Mouse (Mus musculus): ENCODE data around the gene Olfr734. TPM values are rescaled to one million over a fixed set of nuclear protein-coding genes. Genes with fewer than 3 reads are reported as not detected.

The Olfr734 gene
- not detected in 2 replicates for polyA plus RNA-seq (2016; fragmentation: Nextera tagmentation; extraction: Ambion mirVana)

GRCm38 (mm10) chr14:50326661-50327060, at the start of gene Olfr734:
Olfr734 (minus strand) TSS chr14:50326761.
- H3K36me3 ChIP-seq, result no peaks in the 10 kb centered on the region
- no peaks in the 10 kb centered on the region for H3K9me3 ChIP-seq (replicated peaks)
- no peak within 1 kb of the TSS for H3K9ac ChIP-seq
- ATAC-seq (ENCODE audit: low FRiP score), result no peak
- 80% methylated on average over 1 of the region's 1 CpGs for WGBS
- H3K4me1 ChIP-seq, result no peaks in the 10 kb centered on the region
- H3K4me3 ChIP-seq, result no peak within 1 kb of the TSS
- no peaks in the 10 kb centered on the region for H3K27me3 ChIP-seq
- no peak within 1 kb of the TSS for H3K4me2 ChIP-seq (replicated peaks)
- no peak within 1 kb of the TSS for H3K27ac ChIP-seq

GRCm38 (mm10) chr14:50363561-50363960, 37.0 kb upstream of the Olfr734 start:
- H3K36me3 ChIP-seq, result no peaks in the 10 kb centered on the region
- no peaks in the 10 kb centered on the region for H3K27me3 ChIP-seq
- H3K9me3 ChIP-seq (replicated peaks), result no peaks in the 10 kb centered on the region; the same call in 1 of the 2 replicates
- no peak overlapping the region for H3K27ac ChIP-seq
- H3K4me3 ChIP-seq, result no peak overlapping the region
- 87% methylated on average over 2 of the region's 2 CpGs for WGBS
- no peaks in the 10 kb centered on the region for H3K4me1 ChIP-seq
- no peak overlapping the region for H3K4me2 ChIP-seq (replicated peaks)
- ATAC-seq (ENCODE audit: low FRiP score), result no peak
- no peak overlapping the region for H3K9ac ChIP-seq

- H3K36me3 ChIP-seq, result no peaks in the 10 kb centered on the region
- H3K4me1 ChIP-seq, result no peaks in the 10 kb centered on the region
- no peak overlapping the region for H3K4me3 ChIP-seq
- H3K4me2 ChIP-seq (replicated peaks), result no peak overlapping the region
- no peak overlapping the region for H3K27ac ChIP-seq
- H3K9ac ChIP-seq, result no peak overlapping the region
- WGBS, result 83% methylated on average over 3 of the region's 3 CpGs
- H3K9me3 ChIP-seq (replicated peaks), result no peaks in the 10 kb centered on the region
- ATAC-seq (ENCODE audit: low FRiP score), result no peak
- no peaks in the 10 kb centered on the region for H3K27me3 ChIP-seq
These were observed 33.9 kb upstream of the Olfr734 start for GRCm38 (mm10) chr14:50360480-50360879.

DNA sequence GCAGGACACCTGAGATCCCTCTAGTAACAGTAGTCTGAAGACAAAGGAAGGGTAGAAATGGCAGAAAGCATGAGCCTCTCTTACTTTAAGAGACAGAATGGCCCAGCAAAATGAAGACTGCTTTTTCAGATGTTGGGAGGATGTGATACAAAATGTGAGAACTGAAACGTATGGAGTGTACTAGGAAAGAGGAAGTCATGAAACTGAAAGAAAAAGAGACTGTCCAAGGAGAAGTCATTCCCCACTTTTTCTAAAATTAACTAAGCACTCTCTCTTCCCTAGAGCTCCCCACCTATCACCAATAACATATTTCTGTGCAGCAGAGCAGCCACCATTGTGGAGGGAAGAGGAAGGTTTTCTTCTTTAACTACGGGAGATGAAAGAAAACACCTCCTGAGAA, 31.0 kb upstream of the Olfr734 start, which contains the start of gene Tlr11:
TSS of gene Tlr11 (plus strand) at position 322 of the 400 bp plus-strand sequence.
- no peak within 1 kb of the TSS for H3K27ac ChIP-seq
- H3K4me3 ChIP-seq, result no peak within 1 kb of the TSS
- H3K36me3 ChIP-seq, result no peaks in the 10 kb centered on the region
- no peaks in the 10 kb centered on the region for H3K9me3 ChIP-seq (replicated peaks)
- no peak within 1 kb of the TSS for H3K4me2 ChIP-seq (replicated peaks)
- H3K9ac ChIP-seq, result no peak within 1 kb of the TSS
- WGBS, result 96% methylated on average over 2 of the region's 2 CpGs
- no peaks in the 10 kb centered on the region for H3K4me1 ChIP-seq
- ATAC-seq (ENCODE audit: low FRiP score), result no peak
- H3K27me3 ChIP-seq, result no peaks in the 10 kb centered on the region

GRCm38 (mm10) chr14:50356725-50357124, 30.2 kb upstream of the Olfr734 start:
- 85% methylated on average over 2 of the region's 2 CpGs for WGBS
- no peak overlapping the region for H3K4me3 ChIP-seq
- no peaks in the 10 kb centered on the region for H3K9me3 ChIP-seq (replicated peaks)
- no peak overlapping the region for H3K27ac ChIP-seq
- H3K9ac ChIP-seq, result no peak overlapping the region
- no peaks in the 10 kb centered on the region for H3K27me3 ChIP-seq
- no peaks in the 10 kb centered on the region for H3K36me3 ChIP-seq
- H3K4me1 ChIP-seq, result no peaks in the 10 kb centered on the region
- ATAC-seq (ENCODE audit: low FRiP score), result no peak
- H3K4me2 ChIP-seq (replicated peaks), result no peak overlapping the region

GRCm38 (mm10) chr14:50352438-50352837, 25.9 kb upstream of the Olfr734 start:
- H3K4me3 ChIP-seq, result no peak overlapping the region
- ATAC-seq (ENCODE audit: low FRiP score), result no peak
- no peaks in the 10 kb centered on the region for H3K9me3 ChIP-seq (replicated peaks)
- H3K4me2 ChIP-seq (replicated peaks), result no peak overlapping the region
- H3K36me3 ChIP-seq, result no peaks in the 10 kb centered on the region
- H3K4me1 ChIP-seq, result no peaks in the 10 kb centered on the region
- no peak overlapping the region for H3K9ac ChIP-seq
- no peaks in the 10 kb centered on the region for H3K27me3 ChIP-seq
- WGBS, result 46% methylated on average over 3 of the region's 3 CpGs
- no peak overlapping the region for H3K27ac ChIP-seq

GRCm38 (mm10) chr14:50348796-50349195, 22.2 kb upstream of the Olfr734 start, which contains the start of gene Olfr735:
Olfr735 (minus strand) TSS chr14:50348872.
- no peak within 1 kb of the TSS for H3K9ac ChIP-seq
- H3K4me1 ChIP-seq, result no peaks in the 10 kb centered on the region
- H3K27ac ChIP-seq, result no peak within 1 kb of the TSS
- H3K4me2 ChIP-seq (replicated peaks), result no peak within 1 kb of the TSS
- no peak for ATAC-seq (ENCODE audit: low FRiP score)
- no peak within 1 kb of the TSS for H3K4me3 ChIP-seq
- no peaks in the 10 kb centered on the region for H3K36me3 ChIP-seq
- no peaks in the 10 kb centered on the region for H3K27me3 ChIP-seq
- no peaks in the 10 kb centered on the region for H3K9me3 ChIP-seq (replicated peaks)
- WGBS, result 91% methylated on average over 2 of the region's 2 CpGs

DNA sequence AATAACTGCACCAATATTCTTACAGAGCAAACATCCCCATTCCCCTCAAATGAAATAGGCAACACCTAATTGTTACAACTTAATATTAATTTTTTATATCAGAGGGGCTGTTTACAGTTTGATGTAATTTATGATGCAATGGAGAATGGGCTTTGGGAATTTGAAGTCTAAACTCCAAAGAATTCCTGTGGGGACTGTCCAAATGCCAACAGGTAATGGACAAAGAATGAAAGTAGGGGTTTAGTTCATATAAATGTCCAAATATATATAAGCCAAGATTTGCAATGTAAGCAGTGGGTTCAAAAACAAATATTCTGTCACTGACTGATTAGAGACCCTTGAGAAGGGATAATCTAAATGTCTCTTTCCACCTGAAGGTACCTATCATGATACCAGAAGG, 25.1 kb downstream of the Olfr734 start, which contains the start of gene Olfr733:
TSS of gene Olfr733 (minus strand) at position 101 of the 400 bp plus-strand sequence.
- no peak within 1 kb of the TSS for H3K9ac ChIP-seq
- H3K36me3 ChIP-seq, result no peaks in the 10 kb centered on the region
- H3K4me3 ChIP-seq, result no peak within 1 kb of the TSS
- H3K4me1 ChIP-seq, result no peaks in the 10 kb centered on the region
- no peaks in the 10 kb centered on the region for H3K27me3 ChIP-seq
- no peak within 1 kb of the TSS for H3K27ac ChIP-seq
- ATAC-seq (ENCODE audit: low FRiP score), result no peak
- no peak within 1 kb of the TSS for H3K4me2 ChIP-seq (replicated peaks)
- no peaks in the 10 kb centered on the region for H3K9me3 ChIP-seq (replicated peaks)

GRCm38 (mm10) chr14:50284106-50284505, 42.5 kb downstream of the Olfr734 start, which contains the start of gene Olfr732:
Olfr732 (minus strand) TSS chr14:50284206.
- Histone ChIP-seq H3K9me3 (replicated peaks) (no peaks in the 10 kb centered on the region), H3K4me3 (no peak within 1 kb of the TSS), H3K27ac (no peak within 1 kb of the TSS), H3K36me3 (no peaks in the 10 kb centered on the region), H3K9ac (no peak within 1 kb of the TSS), H3K4me1 (no peaks in the 10 kb centered on the region), H3K27me3 (no peaks in the 10 kb centered on the region), H3K4me2 (replicated peaks) (no peak within 1 kb of the TSS)
- no peak for ATAC-seq (ENCODE audit: low FRiP score)
- WGBS, result 94% methylated on average over 1 of the region's 1 CpGs

Other genes starting within 250 kb of the Olfr734 start
- gene Olfr726, start 235.8 kb downstream of the Olfr734 start, polyA plus RNA-seq (2016; fragmentation: Nextera tagmentation; extraction: Ambion mirVana), result not detected in 2 replicates
- not detected in 2 replicates for gene Olfr727, start 203.6 kb downstream of the Olfr734 start, polyA plus RNA-seq (2016; fragmentation: Nextera tagmentation; extraction: Ambion mirVana)
- not detected in 2 replicates for gene Olfr728, start 184.1 kb downstream of the Olfr734 start, polyA plus RNA-seq (2016; fragmentation: Nextera tagmentation; extraction: Ambion mirVana)
- not detected in 2 replicates for gene Olfr729, start 173.9 kb downstream of the Olfr734 start, polyA plus RNA-seq (2016; fragmentation: Nextera tagmentation; extraction: Ambion mirVana)
- not detected in 2 replicates for gene Olfr730, start 138.6 kb downstream of the Olfr734 start, polyA plus RNA-seq (2016; fragmentation: Nextera tagmentation; extraction: Ambion mirVana)
- gene Olfr731, start 84.9 kb downstream of the Olfr734 start, polyA plus RNA-seq (2016; fragmentation: Nextera tagmentation; extraction: Ambion mirVana), result not detected in 2 replicates
- not detected in 2 replicates for gene Olfr732, start 42.6 kb downstream of the Olfr734 start, polyA plus RNA-seq (2016; fragmentation: Nextera tagmentation; extraction: Ambion mirVana)
- gene Olfr733, start 25.2 kb downstream of the Olfr734 start, polyA plus RNA-seq (2016; fragmentation: Nextera tagmentation; extraction: Ambion mirVana), result not detected in 2 replicates
- gene Olfr735, start 22.1 kb upstream of the Olfr734 start, polyA plus RNA-seq (2016; fragmentation: Nextera tagmentation; extraction: Ambion mirVana), result not detected in 2 replicates
- gene Tlr11, start 31.2 kb upstream of the Olfr734 start, polyA plus RNA-seq (2016; fragmentation: Nextera tagmentation; extraction: Ambion mirVana), result not detected in 2 replicates
- not detected in 2 replicates for gene Olfr736, start 54.4 kb upstream of the Olfr734 start, polyA plus RNA-seq (2016; fragmentation: Nextera tagmentation; extraction: Ambion mirVana)
- not detected in 2 replicates for gene Olfr738, start 80.8 kb upstream of the Olfr734 start, polyA plus RNA-seq (2016; fragmentation: Nextera tagmentation; extraction: Ambion mirVana)
- not detected in 2 replicates for gene Olfr739, start 91.9 kb upstream of the Olfr734 start, polyA plus RNA-seq (2016; fragmentation: Nextera tagmentation; extraction: Ambion mirVana)
- not detected in 2 replicates for gene Olfr740, start 118.8 kb upstream of the Olfr734 start, polyA plus RNA-seq (2016; fragmentation: Nextera tagmentation; extraction: Ambion mirVana)
- gene Olfr741, start 146.0 kb upstream of the Olfr734 start, polyA plus RNA-seq (2016; fragmentation: Nextera tagmentation; extraction: Ambion mirVana), result not detected in 2 replicates
- gene Olfr742, start 176.8 kb upstream of the Olfr734 start, polyA plus RNA-seq (2016; fragmentation: Nextera tagmentation; extraction: Ambion mirVana), result not detected in 2 replicates
- gene Olfr743, start 195.1 kb upstream of the Olfr734 start, polyA plus RNA-seq (2016; fragmentation: Nextera tagmentation; extraction: Ambion mirVana), result not detected in 2 replicates